Mouse (Mus musculus) embryonic stem cell, embryonic (primary cell): ENCODE measurements around the gene Allc.

ENCODE experiments used
- CTCF ChIA-PET, 4 experiments: fragments of 300-600 bp in 2 of 4; fragments of 350-600 bp in 2 of 4; sonication (Branson Sonifier 250); formaldehyde crosslinking; loops; one replicate each; lab custom pipeline; 2022; ENCODE audit warnings: inconsistent platforms in 2 of 4; lab: Charles Lee
- POLR2A ChIA-PET, 4 experiments: fragments of 300-600 bp in 2 of 4; fragments of 350-600 bp in 2 of 4; sonication (Branson Sonifier 250); formaldehyde crosslinking; loops; one replicate each; lab custom pipeline; 2022; ENCODE audit warnings: antibody characterized with exemption in 4 of 4, inconsistent platforms in 1 of 4; lab: Charles Lee

Gene Allc

DNA sequence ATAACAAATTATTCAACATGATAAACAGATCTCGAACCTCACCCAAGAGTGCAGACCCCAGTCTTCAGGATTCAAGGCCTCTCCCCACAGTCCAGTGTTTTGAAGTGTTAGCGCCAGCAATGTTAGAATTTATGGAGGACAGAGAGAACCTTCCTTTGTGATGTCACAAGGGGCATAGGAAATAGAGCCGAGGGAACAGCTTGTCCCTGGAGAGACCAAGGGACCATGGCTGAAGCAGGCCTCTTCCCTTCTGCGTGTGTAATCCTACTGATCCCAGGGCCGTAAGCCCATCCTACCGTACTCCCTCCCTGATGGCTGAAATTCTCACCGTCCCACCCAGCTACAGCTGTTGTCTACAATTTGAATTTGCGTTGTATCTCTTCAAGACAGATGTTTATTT lies at the start of gene Allc:
Gene Allc (minus strand): TSS at position 101 of the 400 bp plus-strand sequence.
- POLR2A ChIA-PET, result interaction anchor here in 1 of 4 experiments (0.6 to 1.3 kb wide), 2 partner anchors 50 to 1027 kb away, joined by 3 to 5 read pairs; no protein-coding TSS in a partner anchor
- CTCF ChIA-PET, result no interaction called here

DNA sequence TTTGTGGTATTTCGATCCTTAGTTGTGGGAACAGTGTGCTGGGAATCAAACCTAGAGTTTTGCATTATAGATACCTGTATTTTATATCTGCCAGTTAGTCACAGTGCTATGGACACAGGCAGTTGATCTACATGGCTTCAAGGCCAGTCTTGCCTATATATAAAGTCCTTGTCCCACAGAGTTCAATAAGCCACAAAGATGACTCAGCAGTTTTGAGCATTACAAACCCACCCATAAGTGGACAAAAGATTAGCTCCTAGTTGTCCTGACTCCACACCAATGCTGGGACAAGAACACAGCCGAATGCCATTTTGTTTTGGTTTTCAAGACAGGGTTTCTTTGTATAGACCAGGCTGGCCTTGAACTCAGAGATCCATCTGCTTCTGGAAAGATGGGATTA lies 46.1 kb upstream of the Allc start:
- ChIA-PET POLR2A (interaction anchor here (0.6 to 71.1 kb wide), 26 partner anchors 3 to 1445 kb away, joined by 3 to 1800 read pairs (median 8); partner anchors contain the start of genes Adi1 (in 3 of the 4), Rnaseh1 (in 3 of the 4), Colec11 (in 2 of the 4) and Eipr1 (in 2 of the 4)), CTCF (interaction anchor here in 1 of 4 experiments (1.0 kb wide), 2 partner anchors 71 to 73 kb away, joined by 3 read pairs; no protein-coding TSS in a partner anchor)

DNA sequence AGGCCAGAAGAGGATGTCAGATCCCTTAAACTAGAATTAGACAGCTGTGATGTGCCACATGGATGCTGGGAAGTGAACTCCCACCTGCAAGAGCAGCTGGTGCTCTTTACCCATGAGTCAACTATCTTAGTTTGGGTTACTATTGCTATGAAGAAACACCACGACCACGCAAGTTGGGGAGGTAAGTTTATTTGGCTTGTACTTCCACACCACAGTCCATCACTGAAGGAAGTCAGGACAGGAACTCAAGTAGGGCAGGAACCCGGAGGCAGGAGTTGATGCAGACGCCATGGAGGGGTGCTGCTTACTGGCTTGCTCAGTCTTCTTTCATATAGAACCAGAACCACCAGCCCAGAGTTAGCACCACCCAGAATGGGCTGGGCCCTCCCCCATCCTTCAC lies 44.8 kb upstream of the Allc start:
- POLR2A ChIA-PET, result interaction anchor here (0.7 to 71.1 kb wide), 15 partner anchors 2 to 124 kb away, joined by 3 to 1800 read pairs (median 7); partner anchors contain the start of genes Rps7 (in 4 of the 4), Rnaseh1 (in 3 of the 4), Adi1 (in 1 of the 4) and Colec11 (in 1 of the 4)
- CTCF ChIA-PET, result no interaction called here

DNA sequence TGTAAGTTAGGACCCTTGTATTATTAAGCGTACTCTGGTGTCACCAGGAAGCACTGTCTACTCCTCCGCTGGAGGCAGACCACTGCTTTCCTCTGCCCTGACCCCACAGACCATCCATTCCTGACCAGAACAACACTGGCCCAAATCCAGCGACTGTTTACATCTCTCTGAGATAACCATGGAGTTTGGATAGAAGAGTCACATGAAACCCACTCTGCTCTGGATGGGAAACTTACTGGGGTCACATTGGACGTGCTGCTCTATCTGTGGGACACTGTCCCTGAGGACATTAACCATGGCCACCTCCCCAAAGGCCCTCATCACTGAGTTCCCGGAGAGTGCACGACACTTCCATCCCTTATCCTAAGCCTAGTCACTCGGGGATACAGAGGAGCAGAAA lies 43.1 kb upstream of the Allc start:
- CTCF ChIA-PET, result no interaction called here
- POLR2A ChIA-PET, result interaction anchor here in 3 of 4 experiments (0.7 to 71.1 kb wide), 5 partner anchors 0 to 35 kb away, joined by 3 to 1800 read pairs (median 59); partner anchors contain the start of genes Rps7 (in 3 of the 3), Rnaseh1 (in 2 of the 3), Adi1 (in 1 of the 3) and Colec11 (in 1 of the 3)

DNA sequence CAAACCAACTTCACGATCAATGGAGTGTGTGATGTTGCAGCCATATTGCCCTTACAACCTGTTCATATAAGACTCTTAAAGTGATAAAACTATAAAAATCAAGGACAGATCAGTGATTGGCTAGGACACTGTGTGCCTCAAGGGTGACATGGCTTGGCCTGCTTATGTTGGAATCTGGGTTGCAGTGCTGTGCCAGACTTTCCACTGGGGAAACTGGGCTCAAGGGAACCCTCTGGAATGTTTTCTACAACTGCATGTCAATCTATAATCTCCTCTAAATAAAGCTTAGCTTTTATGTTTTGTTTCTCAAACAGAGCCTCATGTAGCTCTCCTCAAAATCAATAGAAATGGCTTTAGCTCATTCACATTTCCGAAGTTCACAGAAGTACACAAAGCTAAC lies 41.9 kb upstream of the Allc start:
- CTCF ChIA-PET, result no interaction called here
- POLR2A ChIA-PET, result interaction anchor here (0.6 to 37.4 kb wide), 8 partner anchors 8 to 126 kb away, joined by 3 to 1800 read pairs (median 4); partner anchors contain the start of genes Rps7 (in 4 of the 4), Adi1 (in 1 of the 4), Rnaseh1 (in 1 of the 4) and Trappc12 (in 1 of the 4)

DNA sequence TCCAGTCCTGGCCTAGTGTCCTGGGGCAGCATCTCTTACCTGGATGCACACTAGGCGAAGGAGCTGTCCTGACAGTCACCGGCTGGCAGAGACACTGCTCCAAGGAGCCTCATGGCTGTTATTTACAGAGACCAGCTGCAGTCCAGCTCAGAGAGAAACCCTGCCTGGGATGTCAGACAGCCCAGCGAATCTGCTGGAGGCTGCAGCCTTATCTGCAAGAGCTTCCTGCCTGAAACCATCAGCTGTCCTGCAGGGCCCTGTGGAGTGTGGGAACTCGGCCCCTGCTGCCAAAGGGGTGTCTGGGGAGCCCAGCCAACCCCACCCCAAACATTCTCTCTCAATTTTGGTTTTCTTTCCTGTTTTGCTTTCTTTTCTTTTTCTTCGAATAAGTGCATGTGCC lies 40.9 kb upstream of the Allc start, which contains the start of gene Colec11:
Gene Colec11 (minus strand): TSS at position 183 of the 400 bp plus-strand sequence.
- CTCF ChIA-PET, result interaction anchor here in 1 of 4 experiments (1.0 to 1.2 kb wide), 2 partner anchors 33 to 34 kb away, joined by 3 to 4 read pairs; no protein-coding TSS in a partner anchor
- POLR2A ChIA-PET, result interaction anchor here in 3 of 4 experiments (0.9 to 37.4 kb wide), 8 partner anchors 7 to 71 kb away, joined by 3 to 1800 read pairs (median 4); partner anchors contain the start of genes Rps7 (in 3 of the 3), Rnaseh1 (in 2 of the 3) and Adi1 (in 1 of the 3)

DNA sequence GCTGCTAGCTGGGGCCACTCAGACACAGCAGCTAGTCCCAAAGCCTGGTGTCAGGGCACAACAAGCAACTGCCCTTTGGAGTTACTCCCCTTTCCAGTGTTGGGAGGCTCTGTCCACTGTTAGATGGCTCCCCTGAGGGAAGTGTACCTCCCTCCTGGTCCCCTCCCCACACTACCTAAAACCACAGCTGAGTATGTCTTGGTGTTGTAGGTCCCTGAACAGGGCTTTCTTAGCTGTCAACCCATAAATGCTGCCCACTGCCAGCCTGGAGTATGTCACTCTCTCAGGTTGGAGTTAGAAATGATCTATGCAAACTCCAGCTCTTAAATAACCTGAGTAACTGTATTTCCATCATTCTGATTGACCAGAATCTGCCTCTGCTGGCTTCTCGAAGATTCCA lies 40.3 kb upstream of the Allc start:
- ChIA-PET CTCF (interaction anchor here in 1 of 4 experiments (1.0 to 1.2 kb wide), 2 partner anchors 32 to 34 kb away, joined by 3 to 4 read pairs; no protein-coding TSS in a partner anchor), POLR2A (interaction anchor here in 3 of 4 experiments (0.6 to 37.4 kb wide), 9 partner anchors 8 to 330 kb away, joined by 3 to 1800 read pairs (median 4); partner anchors contain the start of genes Rps7 (in 3 of the 3), Rnaseh1 (in 2 of the 3) and Adi1 (in 1 of the 3))

DNA sequence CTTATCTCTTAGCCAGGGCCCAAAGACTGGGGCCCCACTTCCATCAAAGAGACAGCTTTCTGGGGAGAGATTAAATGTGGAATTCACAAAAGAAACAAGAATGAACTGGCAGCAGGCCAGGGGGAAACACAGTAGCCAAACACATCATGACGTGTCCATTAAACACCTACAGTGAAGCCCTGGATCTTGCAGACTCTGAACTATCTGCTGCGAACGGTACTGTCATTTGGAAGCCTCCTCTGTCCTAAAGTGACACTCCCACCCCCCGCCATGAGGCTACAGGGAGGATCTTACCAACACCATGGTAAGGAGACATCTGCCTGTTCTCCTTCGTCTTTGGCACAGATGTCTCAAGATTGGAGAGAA lies 39.8 kb upstream of the Allc start:
- CTCF ChIA-PET, result interaction anchor here in 1 of 4 experiments (1.0 to 1.2 kb wide), 2 partner anchors 32 to 33 kb away, joined by 3 to 4 read pairs; no protein-coding TSS in a partner anchor
- POLR2A ChIA-PET, result interaction anchor here in 2 of 4 experiments (0.6 to 37.4 kb wide), 7 partner anchors 8 to 330 kb away, joined by 3 to 1800 read pairs (median 4); partner anchors contain the start of genes Rps7 (in 2 of the 2), Adi1 (in 1 of the 2) and Rnaseh1 (in 1 of the 2)

DNA sequence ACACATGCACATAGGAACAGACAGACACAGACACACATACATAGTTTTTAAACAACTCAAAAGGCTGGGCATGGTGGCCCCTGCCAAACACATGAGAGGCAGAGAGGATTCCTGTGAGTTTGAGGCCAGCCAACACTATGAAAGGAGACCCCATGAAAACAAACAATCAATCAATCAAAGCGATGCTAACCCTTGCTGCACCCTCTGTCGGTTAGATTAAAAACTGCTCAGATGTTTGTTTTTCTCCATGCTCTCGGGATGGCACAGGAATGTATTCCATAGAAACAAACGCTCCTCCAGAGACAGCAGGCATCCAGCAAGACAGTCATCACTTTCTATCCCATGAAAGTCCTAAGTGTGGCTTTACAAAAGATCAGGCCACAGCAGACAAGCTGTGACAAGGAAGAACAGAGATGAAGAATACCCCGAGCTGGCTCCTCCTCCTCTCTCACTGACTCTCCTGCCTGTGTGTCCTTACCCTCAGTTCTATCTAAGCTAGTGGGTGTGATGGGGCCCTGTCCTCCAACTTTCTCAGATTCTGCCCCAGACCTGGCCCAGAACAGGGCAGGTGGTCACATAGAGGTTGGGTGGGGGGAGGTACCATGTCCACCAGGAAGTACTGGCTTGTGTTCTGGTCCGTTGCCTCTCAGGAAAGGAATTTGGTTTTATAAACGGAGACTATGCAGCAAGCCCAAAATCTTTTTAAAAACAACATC lies 39.3 kb upstream of the Allc start:
- ChIA-PET POLR2A (interaction anchor here in 2 of 4 experiments (1.1 to 37.4 kb wide), 4 partner anchors 9 to 38 kb away, joined by 3 to 1800 read pairs (median 49); partner anchors contain the start of genes Rps7 (in 2 of the 2), Adi1 (in 1 of the 2) and Rnaseh1 (in 1 of the 2)), CTCF (interaction anchor here in 1 of 4 experiments (1.0 kb wide), 1 partner anchor 33 kb away, joined by 4 read pairs; no protein-coding TSS in a partner anchor)

DNA sequence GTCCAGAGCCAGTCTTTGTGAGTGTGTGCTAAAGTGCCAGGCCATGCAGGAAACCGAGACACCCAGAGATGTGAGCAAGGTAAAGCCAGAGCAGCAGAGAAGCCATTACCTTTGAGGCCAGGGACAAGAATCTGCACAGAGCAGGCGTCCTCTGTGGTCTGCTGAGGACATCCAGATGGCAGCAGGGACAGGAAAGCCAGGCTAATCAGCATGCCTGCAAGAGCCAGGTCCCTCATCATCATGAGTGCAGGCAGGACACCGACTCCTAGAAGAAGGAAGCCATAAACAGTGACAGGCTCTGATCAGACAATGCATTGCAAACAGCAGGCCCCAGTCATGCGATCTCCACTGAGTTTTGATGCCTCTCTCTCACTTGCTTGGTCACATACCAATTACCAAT lies 35.0 kb upstream of the Allc start:
- ChIA-PET CTCF (no interaction called here), POLR2A (interaction anchor here in 2 of 4 experiments (0.7 to 37.4 kb wide), 2 partner anchors 13 to 43 kb away, joined by 3 to 1800 read pairs; partner anchors contain the start of genes Adi1 (in 1 of the 2), Rnaseh1 (in 1 of the 2) and Rps7 (in 1 of the 2))

DNA sequence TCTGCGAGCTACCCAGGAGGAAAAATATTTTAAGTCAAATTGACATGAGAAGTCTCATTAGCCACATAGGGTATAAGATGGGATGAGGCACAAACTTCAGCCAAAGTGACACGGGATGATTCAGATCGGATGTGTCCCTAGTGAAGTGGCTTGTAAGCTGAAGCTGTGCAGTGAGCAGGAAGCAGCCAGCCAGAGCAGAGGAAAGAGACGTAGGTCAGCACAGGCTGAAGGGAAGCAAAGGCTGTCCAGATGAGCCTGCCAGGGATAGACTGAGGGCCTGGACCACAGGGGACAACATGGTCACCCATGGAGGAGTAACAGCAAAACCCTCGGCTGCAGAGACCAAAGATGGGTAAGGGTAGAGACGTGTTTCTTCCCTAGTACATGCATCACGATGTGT lies 32.1 kb upstream of the Allc start:
- ChIA-PET POLR2A (interaction anchor here in 3 of 4 experiments (0.6 to 37.4 kb wide), 6 partner anchors 12 to 46 kb away, joined by 3 to 1800 read pairs (median 4); partner anchors contain the start of genes Rps7 (in 2 of the 3), Adi1 (in 1 of the 3) and Rnaseh1 (in 1 of the 3)), CTCF (interaction anchor here in 2 of 4 experiments (0.7 to 2.0 kb wide), 2 partner anchors 25 to 61 kb away, joined by 3 to 4 read pairs; no protein-coding TSS in a partner anchor)

DNA sequence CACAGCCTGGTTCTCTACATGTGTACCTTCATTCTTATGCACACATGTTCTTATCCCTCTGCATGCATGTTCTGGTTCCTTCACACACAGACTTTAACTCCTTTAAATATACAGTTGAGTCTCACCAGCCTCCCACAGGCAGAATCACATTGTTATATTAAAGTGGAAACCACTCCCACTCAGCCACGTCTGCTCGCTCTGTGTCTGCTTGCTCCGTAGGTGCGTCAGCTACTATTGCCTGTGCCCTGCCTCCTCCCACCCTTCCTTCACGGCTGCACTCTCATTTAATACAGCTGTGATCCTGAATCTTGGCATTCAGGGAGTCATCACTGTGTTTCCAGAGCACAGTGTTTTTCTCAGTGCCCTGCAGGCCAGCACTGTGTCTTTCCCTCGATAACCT lies 30.1 kb upstream of the Allc start:
- CTCF ChIA-PET, result no interaction called here

DNA sequence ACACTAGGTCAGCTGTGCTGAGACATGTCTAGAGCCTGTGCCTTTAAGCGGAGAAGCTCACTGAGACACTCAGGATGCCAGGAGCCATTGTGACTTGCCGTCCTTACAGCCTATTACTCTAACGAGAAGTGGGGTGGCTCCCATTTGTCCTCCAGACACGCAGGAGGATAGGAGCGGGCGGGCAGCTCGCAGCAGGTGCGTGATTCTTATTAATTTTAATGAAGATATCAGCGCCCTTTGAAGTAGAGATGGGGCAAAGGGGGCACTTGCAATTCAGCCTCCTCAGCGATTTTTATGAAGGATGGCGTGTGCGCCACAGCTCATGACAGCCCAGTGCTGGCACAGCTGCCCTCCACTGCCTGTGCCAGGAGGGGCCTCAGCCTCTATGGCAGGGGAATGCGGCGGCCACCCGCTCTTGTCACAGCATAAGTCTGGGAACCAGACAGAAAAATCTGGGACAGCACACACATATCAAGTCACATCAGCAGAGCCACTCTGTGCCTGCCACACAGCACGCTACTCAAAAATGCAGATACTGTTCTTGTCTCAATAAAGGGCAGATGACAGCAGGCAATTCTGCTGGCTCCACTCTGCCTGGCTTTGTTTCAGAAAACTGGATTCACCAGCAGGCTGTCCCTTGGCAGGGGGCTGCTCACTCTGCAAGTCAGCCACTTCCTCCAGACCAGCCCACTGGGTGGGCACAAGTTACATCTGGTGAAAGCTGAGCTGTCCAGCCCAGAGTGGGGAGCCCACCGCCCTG lies 25.4 kb upstream of the Allc start:
- ChIA-PET CTCF (no interaction called here), POLR2A (interaction anchor here in 2 of 4 experiments (1.0 to 37.4 kb wide), 2 partner anchors 28 to 52 kb away, joined by 4 to 1800 read pairs; partner anchors contain the start of genes Rps7 (in 2 of the 2), Adi1 (in 1 of the 2) and Rnaseh1 (in 1 of the 2))

More for the DNA sequence above, 30.1 kb upstream of the Allc start:
- POLR2A ChIA-PET, result interaction anchor here in 2 of 4 experiments (1.4 to 37.4 kb wide), 2 partner anchors 19 to 48 kb away, joined by 3 to 1800 read pairs; partner anchors contain the start of genes Adi1 (in 1 of the 2), Rnaseh1 (in 1 of the 2) and Rps7 (in 1 of the 2)

DNA sequence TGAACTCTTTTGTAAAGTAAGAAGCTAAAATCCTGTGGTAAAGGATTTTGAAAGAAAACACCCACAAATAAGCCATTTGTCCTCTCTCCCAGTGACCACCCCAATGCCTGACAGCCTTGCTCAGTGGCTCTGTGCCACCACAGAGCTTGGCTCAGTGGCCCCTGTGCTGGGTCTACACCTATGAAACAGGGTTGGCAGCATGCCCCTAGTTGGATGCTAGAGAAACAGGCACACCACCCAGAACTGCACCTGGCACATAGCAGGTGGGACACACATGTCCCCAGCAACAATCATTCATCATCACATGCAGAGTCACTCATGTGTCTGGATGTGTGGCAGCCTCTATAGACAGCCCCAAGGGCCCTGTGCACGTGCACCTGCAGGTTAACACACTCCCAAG lies 21.2 kb upstream of the Allc start:
- CTCF ChIA-PET, result interaction anchor here in 1 of 4 experiments (1.1 kb wide), 1 partner anchor 14 kb away, joined by 4 read pairs; no protein-coding TSS in a partner anchor
- POLR2A ChIA-PET, result interaction anchor here in 1 of 4 experiments (1.4 to 1.6 kb wide), 2 partner anchors 27 to 29 kb away, joined by 4 to 7 read pairs; no protein-coding TSS in a partner anchor

DNA sequence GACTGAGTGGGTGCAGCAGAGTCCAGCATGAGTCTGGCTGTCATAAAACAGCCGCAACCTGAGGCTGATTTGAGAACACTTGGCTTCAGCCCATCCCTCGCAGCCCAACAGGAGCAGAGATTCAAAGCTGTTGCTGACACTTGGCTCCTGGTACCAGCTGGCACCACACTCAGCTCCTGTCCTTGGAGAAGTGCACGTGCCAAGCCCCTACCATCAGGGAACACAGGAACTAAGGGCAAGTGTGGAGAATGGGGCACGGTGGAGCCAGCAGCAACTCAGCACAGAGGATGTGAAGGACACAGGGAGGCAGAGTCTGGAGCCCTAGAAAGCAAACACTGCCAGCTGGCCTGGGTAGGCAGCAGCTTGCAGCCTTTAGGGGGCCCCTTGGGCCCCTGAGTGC lies 19.9 kb upstream of the Allc start:
- CTCF ChIA-PET, result interaction anchor here in 2 of 4 experiments (1.1 to 1.3 kb wide), 2 partner anchors 13 to 97 kb away, joined by 3 to 4 read pairs; no protein-coding TSS in a partner anchor
- POLR2A ChIA-PET, result interaction anchor here in 3 of 4 experiments (0.6 to 1.6 kb wide), 7 partner anchors 18 to 33 kb away, joined by 3 to 7 read pairs (median 3); partner anchors contain the start of gene Rps7 (in 1 of the 3)

DNA sequence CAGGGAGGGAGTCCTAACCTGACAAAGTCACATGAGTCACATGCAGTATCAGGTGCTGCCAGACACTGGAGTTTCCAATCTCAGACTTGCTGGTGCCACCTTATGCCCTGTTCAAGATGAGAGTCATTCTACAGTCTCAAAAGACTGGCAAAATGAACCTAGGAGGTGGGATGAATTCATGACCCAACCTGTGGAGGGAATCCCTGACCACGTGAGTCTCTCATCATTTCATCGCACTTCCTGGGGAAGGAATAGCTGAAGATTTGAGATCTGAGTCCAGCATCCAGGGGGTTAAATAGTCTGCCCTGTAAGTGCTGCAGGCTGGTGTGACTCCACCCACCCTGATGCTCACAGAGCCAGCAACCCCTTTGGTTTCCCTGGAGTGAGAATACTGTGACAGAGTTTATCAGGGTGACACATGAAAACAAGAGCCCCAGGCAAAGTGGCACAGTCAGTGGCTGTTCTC lies 16.2 kb upstream of the Allc start:
- POLR2A ChIA-PET, result interaction anchor here in 2 of 4 experiments (0.8 to 1.6 kb wide), 3 partner anchors 28 to 37 kb away, joined by 3 to 7 read pairs (median 3); partner anchors contain the start of gene Rps7 (in 1 of the 2)
- CTCF ChIA-PET, result interaction anchor here in 1 of 4 experiments (1.0 kb wide), 1 partner anchor 9 kb away, joined by 3 read pairs; no protein-coding TSS in a partner anchor
